ENCODE assay signal across 9 mouse cellular contexts in the genomic region with DNA sequence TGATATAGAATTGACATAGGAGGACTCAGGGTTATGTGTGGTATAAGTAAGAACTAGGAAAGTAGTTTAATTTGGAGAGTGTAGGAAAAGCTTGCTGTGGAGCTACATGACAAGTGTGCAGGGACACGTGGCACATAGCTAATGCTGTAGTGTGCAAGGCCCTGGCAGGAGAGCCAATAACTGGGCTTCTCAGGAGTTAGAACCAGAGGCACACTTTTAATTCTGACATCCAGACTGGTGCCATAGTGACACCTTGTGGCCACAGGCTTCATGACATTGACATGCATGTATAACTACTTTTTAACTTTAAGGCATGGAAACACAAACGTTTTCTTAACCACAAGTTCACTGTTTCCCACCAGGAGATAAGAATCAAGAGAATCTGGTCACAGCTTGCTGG.
A peak's percentile ranks its signal among the peaks of the same experiment; 100 is the strongest.
DNase-seq lines count a peak whose midpoint lies in the region; ATAC-seq and TF ChIP-seq lines count a peak whose summit lies in the region.
"Had no signal": no experiment of that assay in that cellular context is flagged by ENCODE, and none has a peak within 500 bp of the region (broad histone marks: within the 10 kb centered on the region; RNA-seq: fewer than 3 reads in every experiment).

No protein-coding gene starts in this region.

- H3K4me1 ChIP-seq in cerebellum, adult 2 months (ENCODE audit: control insufficient read depth, insufficient read depth, low read length), result no peaks in the 10 kb centered on the region

- no peaks in the 10 kb centered on the region for H3K27me3 ChIP-seq in cerebellum, adult 2 months (ENCODE audit: control insufficient read depth, insufficient read depth, low read length)

- peak; percentile 72 for TF ChIP-seq CTCF in cerebellum, adult 2 months (IDR thresholded peaks at IDR 0.05; ENCODE audit: borderline replicate concordance, insufficient read depth, low read depth, low read length)

- H3K27ac ChIP-seq in cerebellum, adult 2 months (ENCODE audit: insufficient read depth, low read length), result no peak overlapping the region

- no peak overlapping the region for H3K4me3 ChIP-seq in cerebellum, adult 2 months (replicated peaks; ENCODE audit: insufficient read depth, low read depth, low read length)
- H3K4me3 ChIP-seq: myocyte had no signal

- WGBS in cerebellum, adult 2 months, result 1% methylated on average over 2 of the region's 2 CpGs

- peak; percentile 83 for ATAC-seq in frontal cortex, adult (ENCODE audit: low TSS enrichment)
- ATAC-seq in erythroid progenitor cell, adult 5-6 weeks (replicated peaks; ENCODE audit: low FRiP score, poor library complexity, severe bottlenecking), result no peak; the same call in 1 of the 2 replicates

- peak; percentile 70 for DNase-seq in ZHBTc4 (ENCODE audit: low read depth, low spot score)
- DNase-seq in cerebellum, adult 2 months, result peak; percentile 66 to 78
- peak; percentile 81 for DNase-seq in induced T-regulatory cell, adult 2 months (ENCODE audit: low read depth)
- peak; percentile 70 for DNase-seq in left cerebral cortex, adult 11 months (ENCODE audit: low spot score)
- DNase-seq in mesoderm, embryonic 11.5 days (ENCODE audit: low read depth, low spot score), result peak; percentile 80
- peak; percentile 66 for DNase-seq in right cerebral cortex, postnatal 25 days

- no peak for TF ChIP-seq POLR2A in cerebellum, adult 2 months (IDR thresholded peaks at IDR 0.05; ENCODE audit: borderline replicate concordance, insufficient read depth, low read length)
